Mouse (Mus musculus) C2C12 (cell line): Measurements from ENCODE around the gene Riiad1. TPM values are rescaled to one million over a fixed set of nuclear protein-coding genes. Genes with fewer than 3 reads are reported as not detected.

ENCODE experiments used
- H3K27me3 ChIP-seq: one replicate; pipeline ENCODE4 v1.6.1; 2011; ENCODE audit not compliant: control insufficient read depth, insufficient read depth, insufficient read length
- H3K36me3 ChIP-seq: one replicate; pipeline ENCODE4 v1.6.1; 2011; ENCODE audit not compliant: control insufficient read depth, insufficient read depth
- H3K4me3 ChIP-seq: one replicate; pipeline ENCODE4 v1.5.1; 2011; ENCODE audit warnings: mild to moderate bottlenecking, control low read depth; ENCODE audit not compliant: poor library complexity, insufficient read depth, severe bottlenecking
- H3K79me2 ChIP-seq: one replicate; pipeline ENCODE4 v1.6.1; 2011; ENCODE audit not compliant: control insufficient read depth, insufficient read depth
- H3K79me3 ChIP-seq: one replicate; pipeline ENCODE4 v1.6.1; 2011; ENCODE audit warnings: low read depth, control low read depth
- H3ac ChIP-seq: one replicate; pipeline ENCODE3; 2011; ENCODE audit warnings: low read depth; ENCODE audit not compliant: control insufficient read depth, insufficient read length
- CEBPB ChIP-seq: IDR thresholded peaks from one replicate; pipeline ENCODE4 v1.6.1; 2011; ENCODE audit warnings: low read depth, mild to moderate bottlenecking, control low read depth, moderate library complexity
- CTCF ChIP-seq: IDR thresholded peaks from one replicate; pipeline ENCODE4 v1.5.1; 2011; ENCODE audit not compliant: control insufficient read depth, insufficient read depth, insufficient read length
- FOSL1 ChIP-seq: IDR thresholded peaks from one replicate; pipeline ENCODE4 v1.8.0; 2011; ENCODE audit warnings: mild to moderate bottlenecking, low read length; ENCODE audit not compliant: poor library complexity, insufficient read depth, severe bottlenecking
- MAX ChIP-seq: IDR thresholded peaks from one replicate; pipeline ENCODE4 v1.6.1; 2011; ENCODE audit warnings: mild to moderate bottlenecking, control low read depth
- MYOD1 ChIP-seq: IDR thresholded peaks from one replicate; pipeline ENCODE4 v1.6.1; 2011; ENCODE audit warnings: low read depth; ENCODE audit not compliant: control insufficient read depth, insufficient read length
- MYOG ChIP-seq: IDR thresholded peaks from one replicate; pipeline ENCODE4 v1.6.1; 2011; ENCODE audit not compliant: control insufficient read depth, insufficient read length; ENCODE audit errors: extremely low read depth
- USF1 ChIP-seq: IDR thresholded peaks from one replicate; pipeline ENCODE4 v1.6.1; 2011; ENCODE audit warnings: low read depth, mild to moderate bottlenecking, control low read depth, moderate library complexity
- polyA plus RNA-seq: library from polyadenylated mRNA; unstranded; fragments of >200 nt; fragmentation: generic; extraction: Trizol; gene quantifications from one replicate; pipeline ENCODE4 v1.2.1, GENCODE M21; 2012; ENCODE audit warnings: missing spikeins

The Riiad1 gene
- polyA plus RNA-seq, 1 experiment: 0.27 TPM

GRCm38 (mm10) chr3:94473115-94473505 lies 7.0 kb downstream of the Riiad1 start:
- Histone ChIP-seq H3K36me3 (no peaks in the 10 kb centered on the region), H3K79me3 (no peaks in the 10 kb centered on the region), H3K79me2 (no peaks in the 10 kb centered on the region), H3ac (no peak overlapping the region), H3K27me3 (peaks cover 3% of the 10 kb centered on the region), H3K4me3 (no peak overlapping the region)
- TF ChIP-seq CTCF: no peak
- TF ChIP-seq USF1: no peak
- TF ChIP-seq MYOD1: no peak

GRCm38 (mm10) chr3:94472447-94473114 lies 7.6 kb downstream of the Riiad1 start:
- no peaks in the 10 kb centered on the region for H3K79me3 ChIP-seq
- H3K4me3 ChIP-seq: no peak overlapping the region
- no peaks in the 10 kb centered on the region for H3K36me3 ChIP-seq
- no peak for TF ChIP-seq CEBPB
- TF ChIP-seq MAX: no peak
- TF ChIP-seq CTCF: no peak
- TF ChIP-seq MYOG: no peak
- TF ChIP-seq FOSL1: no peak
- TF ChIP-seq MYOD1: no peak
- no peak for TF ChIP-seq USF1
- H3ac ChIP-seq: no peak overlapping the region
- no peaks in the 10 kb centered on the region for H3K79me2 ChIP-seq
- peaks cover 3% of the 10 kb centered on the region for H3K27me3 ChIP-seq

GRCm38 (mm10) chr3:94468931-94469330 lies 11.2 kb downstream of the Riiad1 start:
- Histone ChIP-seq H3K4me3 (no peak overlapping the region), H3K36me3 (no peaks in the 10 kb centered on the region), H3K79me3 (no peaks in the 10 kb centered on the region), H3K79me2 (no peaks in the 10 kb centered on the region), H3ac (no peak overlapping the region), H3K27me3 (peaks cover 3% of the 10 kb centered on the region)
- no peak for TF ChIP-seq USF1
- TF ChIP-seq CTCF: no peak

- Histone ChIP-seq H3K4me3 (no peak overlapping the region), H3K79me2 (no peaks in the 10 kb centered on the region), H3ac (no peak overlapping the region), H3K36me3 (no peaks in the 10 kb centered on the region), H3K79me3 (no peaks in the 10 kb centered on the region), H3K27me3 (peaks cover 3% of the 10 kb centered on the region)
- TF ChIP-seq MYOG: no peak
- TF ChIP-seq CEBPB: no peak
- no peak for TF ChIP-seq USF1
- no peak for TF ChIP-seq MAX
Measured at GRCm38 (mm10) chr3:94465632-94466430, 14.3 kb downstream of the Riiad1 start.

- H3K79me2 ChIP-seq: no peaks in the 10 kb centered on the region
- H3K36me3 ChIP-seq: no peaks in the 10 kb centered on the region
- H3K79me3 ChIP-seq: no peaks in the 10 kb centered on the region
- TF ChIP-seq CEBPB (no peak), MYOD1 (no peak), FOSL1 (no peak), MYOG (no peak), USF1 (no peak), MAX (no peak), CTCF (no peak)
- H3K4me3 ChIP-seq: no peak overlapping the region
- H3K27me3 ChIP-seq: peaks cover 3% of the 10 kb centered on the region
- no peak overlapping the region for H3ac ChIP-seq
Measured at GRCm38 (mm10) chr3:94463926-94464578, 16.1 kb downstream of the Riiad1 start.

- no peaks in the 10 kb centered on the region for H3K79me3 ChIP-seq
- H3K79me2 ChIP-seq: no peaks in the 10 kb centered on the region
- no peaks in the 10 kb centered on the region for H3K36me3 ChIP-seq
- no peak overlapping the region for H3ac ChIP-seq
- no peaks in the 10 kb centered on the region for H3K27me3 ChIP-seq
- TF ChIP-seq FOSL1: no peak
- no peak for TF ChIP-seq USF1
- no peak for TF ChIP-seq CTCF
- peak; percentile 48 for TF ChIP-seq MYOD1
- no peak for TF ChIP-seq MAX
- no peak overlapping the region for H3K4me3 ChIP-seq
Measured at GRCm38 (mm10) chr3:94459834-94460233, 20.3 kb downstream of the Riiad1 start.
